Mouse (Mus musculus) pancreas, adult 10 weeks (tissue): ENCODE data around the gene Tysnd1. TPM values are rescaled to one million over a fixed set of nuclear protein-coding genes. Genes with fewer than 3 reads are reported as not detected.

Experiments
- polyA plus RNA-seq: library from polyadenylated mRNA; stranded (reverse); fragments of 350-450 nt; fragmentation: Illumina TruSeq; extraction: RNeasy Lipid Tissue Mini Kit (QIAGEN cat#74804); gene quantifications from one replicate; pipeline ENCODE4 v1.2.3, GENCODE M21; 2015; ENCODE audit warnings: low read depth, low replicate concordance; ENCODE audit not compliant: insufficient read depth

Gene Tysnd1
- polyA plus RNA-seq: 16.7 TPM

DNA sequence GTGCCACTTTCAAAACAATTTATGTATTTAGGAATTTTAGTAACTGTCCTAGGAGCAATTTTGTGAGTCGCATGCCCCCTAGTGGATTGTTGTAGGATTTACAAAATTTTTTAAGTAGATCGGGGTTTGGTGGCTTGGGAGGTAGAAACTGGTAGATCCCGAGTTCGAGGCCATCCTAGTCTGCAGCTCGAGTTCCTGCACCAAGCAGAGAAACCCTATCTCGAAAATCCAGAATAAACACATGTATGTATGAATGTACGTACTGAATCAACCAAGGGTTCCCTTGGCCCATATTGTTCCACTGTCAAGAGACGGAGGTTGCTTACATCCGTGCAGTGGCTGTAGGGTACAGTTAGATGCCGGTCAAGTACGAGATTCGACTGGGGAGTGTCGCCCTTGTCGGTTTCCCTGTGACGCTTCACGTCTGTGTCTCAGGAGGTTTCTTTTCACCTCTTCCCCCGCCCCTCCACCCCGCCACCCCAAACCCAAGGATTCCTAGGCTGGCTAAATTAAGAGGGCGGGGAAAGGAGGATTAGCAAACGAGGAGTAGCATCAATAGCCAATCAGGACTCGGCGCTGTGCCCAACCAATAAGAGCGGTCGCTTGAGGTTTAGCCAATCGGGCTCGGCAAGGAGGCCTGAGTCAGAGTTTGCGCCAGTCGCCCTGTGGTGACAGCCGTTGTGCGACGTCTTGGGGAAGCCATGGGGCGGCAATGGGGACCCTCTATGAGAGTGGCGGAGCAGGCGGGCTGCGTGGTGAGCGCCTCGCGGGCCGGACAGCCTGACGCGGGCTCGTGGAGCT is at the start of gene Tysnd1:
Tysnd1 (plus strand) TSS at position 645 of the 801 bp plus-strand sequence.

DNA sequence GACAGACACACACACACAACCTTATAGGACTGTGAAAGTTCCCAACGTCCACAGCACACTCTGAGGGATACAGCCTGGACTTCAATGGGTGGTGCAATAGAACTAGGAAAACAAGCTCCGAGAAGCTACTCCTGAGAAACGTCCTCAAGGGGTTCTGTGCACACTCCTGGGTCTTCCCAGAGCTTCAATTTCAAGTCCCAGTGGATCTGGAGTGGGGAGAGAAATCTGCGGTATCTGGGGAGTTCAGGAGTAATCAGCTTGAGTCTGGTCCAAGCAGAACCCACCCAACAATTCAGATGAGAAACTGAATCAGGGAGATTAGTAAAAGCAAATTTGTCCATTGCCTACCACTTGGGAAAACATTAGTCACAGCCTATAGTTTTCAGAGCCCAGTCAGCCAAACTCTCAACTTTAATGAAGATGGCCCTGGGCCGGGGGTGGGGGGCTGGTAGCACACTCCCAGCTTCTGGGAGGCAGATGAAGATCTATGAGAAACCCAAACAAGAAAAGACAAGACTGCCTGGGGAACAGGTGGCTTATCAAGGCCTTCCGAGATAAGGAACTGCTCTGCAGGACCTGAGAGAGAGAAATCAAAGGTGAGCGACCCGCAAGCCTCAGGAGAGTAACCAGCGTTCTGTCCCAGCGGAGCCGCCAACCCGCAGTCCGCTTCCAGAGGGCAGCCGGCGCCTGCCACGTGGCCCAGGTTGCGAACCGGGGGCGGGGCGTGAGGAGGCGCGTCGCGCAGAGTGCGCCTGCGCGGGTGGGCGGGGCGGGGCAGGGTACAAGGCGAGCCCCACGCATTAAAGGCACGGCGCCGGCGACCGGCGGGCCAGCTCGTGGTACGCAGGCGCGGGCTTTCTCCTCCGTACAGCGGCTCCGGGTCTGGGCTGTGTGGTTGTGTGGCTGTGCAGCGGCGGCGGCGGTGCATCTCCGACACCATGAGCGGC is 47.3 kb upstream of the Tysnd1 start, which contains the start of gene Ppa1:
Ppa1 (plus strand) TSS at position 763 of the 947 bp plus-strand sequence.

GRCm38 (mm10) chr10:61680015-61680913 is 15.1 kb upstream of the Tysnd1 start, which contains the start of gene Sar1a:
Sar1a (plus strand) TSS chr10:61680299.

DNA sequence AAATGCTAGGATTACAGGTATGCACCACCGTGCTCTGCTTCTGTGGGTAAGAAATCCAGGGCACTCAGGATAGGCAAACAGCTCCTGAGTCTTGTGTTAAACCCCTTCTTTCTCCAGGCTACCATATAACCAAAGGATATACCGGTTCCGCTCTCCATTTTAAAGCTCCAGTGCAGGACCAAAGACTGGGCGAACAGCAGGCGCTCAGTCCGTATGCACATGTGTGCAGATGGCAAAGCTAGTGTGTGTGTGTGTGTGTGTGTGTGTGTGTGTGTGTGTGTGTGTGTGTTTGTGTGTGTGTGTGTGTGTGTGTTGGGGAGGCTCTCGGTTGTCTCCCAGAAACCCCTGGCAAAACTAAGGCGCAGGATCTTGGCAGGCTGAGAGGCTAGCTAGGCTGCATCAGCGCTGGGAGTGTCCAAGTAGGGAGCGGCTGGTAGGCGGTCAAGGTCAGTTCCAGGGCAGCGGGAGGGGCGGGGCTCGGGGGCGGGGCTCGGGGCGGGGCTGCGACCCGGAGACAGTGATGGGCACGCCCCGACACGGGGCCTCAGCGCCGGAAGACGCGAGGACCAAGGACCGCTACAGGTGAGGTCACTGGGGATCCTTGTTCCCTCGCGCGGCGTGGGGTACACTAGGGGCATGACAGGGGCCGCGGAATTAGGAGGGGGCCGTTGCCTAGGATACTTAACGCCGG is 19.6 kb downstream of the Tysnd1 start, which contains the start of gene Aifm2:
Aifm2 (plus strand) TSS at position 493 of the 691 bp plus-strand sequence.

Other genes starting within 250 kb of the Tysnd1 start
- 18.4 TPM for gene Eif4ebp2, start 242.9 kb upstream of the Tysnd1 start, polyA plus RNA-seq
- 1.2 TPM for gene Lrrc20, start 219.7 kb upstream of the Tysnd1 start, polyA plus RNA-seq
- not detected for gene Npffr1, start 100.0 kb upstream of the Tysnd1 start, polyA plus RNA-seq
- gene Ppa1, start 47.0 kb upstream of the Tysnd1 start, polyA plus RNA-seq: 10.8 TPM
- gene Sar1a, start 15.2 kb upstream of the Tysnd1 start, polyA plus RNA-seq: 47.1 TPM
- 5.5 TPM for gene Aifm2, start 19.7 kb downstream of the Tysnd1 start, polyA plus RNA-seq
- 3.0 TPM for gene H2afy2, start 88.6 kb downstream of the Tysnd1 start, polyA plus RNA-seq